Mouse (Mus musculus) pancreas, adult 10 weeks (tissue): ENCODE data around the gene Polr2a. TPM values are rescaled to one million over a fixed set of nuclear protein-coding genes. Genes with fewer than 3 reads are reported as not detected.

Source experiments
- polyA plus RNA-seq: library from polyadenylated mRNA; stranded (reverse); fragments of 350-450 nt; fragmentation: Illumina TruSeq; extraction: RNeasy Lipid Tissue Mini Kit (QIAGEN cat#74804); gene quantifications from one replicate; pipeline ENCODE4 v1.2.3, GENCODE M21; 2015; ENCODE audit warnings: low read depth, low replicate concordance; ENCODE audit not compliant: insufficient read depth

Polr2a gene
- 11.2 TPM for polyA plus RNA-seq

DNA sequence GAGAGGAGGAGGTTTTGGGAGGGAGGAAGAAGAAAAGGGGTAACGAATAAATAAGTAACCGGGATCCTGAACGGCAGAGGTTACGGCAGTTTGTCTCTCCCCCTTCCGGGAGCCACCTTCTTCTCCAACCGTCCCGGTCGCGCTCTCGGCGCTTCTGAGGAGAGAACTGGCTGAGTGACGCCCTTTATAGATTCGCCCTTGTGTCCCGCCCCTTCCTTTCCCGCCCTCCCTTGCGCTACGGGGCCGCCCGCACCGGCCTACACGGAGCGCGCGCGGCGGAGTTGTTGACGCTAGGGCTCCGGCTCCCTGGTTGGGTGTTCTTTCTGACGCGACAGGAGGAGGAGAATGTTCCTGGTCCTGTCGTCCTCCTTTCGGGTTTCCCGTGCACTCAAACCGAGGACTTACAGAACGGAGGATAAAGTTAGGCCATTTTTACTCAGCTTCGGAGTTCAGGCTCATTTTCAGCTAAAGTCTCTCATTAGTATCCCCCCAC is at the start of gene Polr2a:
TSS of gene Polr2a (minus strand) at position 160 of the 493 bp plus-strand sequence.

GRCm38 (mm10) chr11:69804972-69805909 is 46.8 kb upstream of the Polr2a start, which contains the start of gene Tmem102:
Gene Tmem102 (minus strand): TSS chr11:69805624.

DNA sequence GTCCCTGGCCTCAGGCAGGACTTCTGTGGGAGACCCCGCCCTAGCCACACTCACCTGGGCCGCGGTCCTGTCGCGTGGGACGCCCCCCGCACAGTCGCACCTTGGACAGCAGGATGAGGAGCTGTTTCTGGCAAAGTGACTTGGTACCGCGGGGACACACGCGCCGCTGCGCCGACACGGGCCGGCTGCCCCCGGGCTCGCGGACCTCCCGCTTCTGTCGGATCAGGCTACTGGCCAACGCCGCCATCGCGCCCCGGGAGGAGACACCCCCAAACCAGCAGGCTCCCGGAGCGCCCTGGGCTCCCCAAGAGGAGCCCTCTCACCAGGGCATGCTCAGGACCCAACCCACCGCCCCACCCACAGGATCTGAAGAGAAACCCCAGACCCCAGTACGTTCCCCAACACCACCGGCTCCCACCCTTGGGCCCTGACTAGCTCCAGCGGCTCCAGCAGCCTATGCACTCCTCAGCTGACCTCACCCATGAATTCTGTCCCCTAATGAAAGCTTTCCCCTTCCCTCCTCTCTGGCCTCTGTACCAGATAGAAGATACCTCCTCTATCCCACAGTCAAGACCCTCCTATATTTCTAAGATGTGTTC is 43.0 kb upstream of the Polr2a start, which contains the start of gene Fgf11:
TSS of gene Fgf11 (minus strand) at position 479 of the 599 bp plus-strand sequence.

GRCm38 (mm10) chr11:69795168-69795982 is 36.9 kb upstream of the Polr2a start, which contains the start of gene Chrnb1:
Gene Chrnb1 (minus strand): TSS chr11:69795943.

DNA sequence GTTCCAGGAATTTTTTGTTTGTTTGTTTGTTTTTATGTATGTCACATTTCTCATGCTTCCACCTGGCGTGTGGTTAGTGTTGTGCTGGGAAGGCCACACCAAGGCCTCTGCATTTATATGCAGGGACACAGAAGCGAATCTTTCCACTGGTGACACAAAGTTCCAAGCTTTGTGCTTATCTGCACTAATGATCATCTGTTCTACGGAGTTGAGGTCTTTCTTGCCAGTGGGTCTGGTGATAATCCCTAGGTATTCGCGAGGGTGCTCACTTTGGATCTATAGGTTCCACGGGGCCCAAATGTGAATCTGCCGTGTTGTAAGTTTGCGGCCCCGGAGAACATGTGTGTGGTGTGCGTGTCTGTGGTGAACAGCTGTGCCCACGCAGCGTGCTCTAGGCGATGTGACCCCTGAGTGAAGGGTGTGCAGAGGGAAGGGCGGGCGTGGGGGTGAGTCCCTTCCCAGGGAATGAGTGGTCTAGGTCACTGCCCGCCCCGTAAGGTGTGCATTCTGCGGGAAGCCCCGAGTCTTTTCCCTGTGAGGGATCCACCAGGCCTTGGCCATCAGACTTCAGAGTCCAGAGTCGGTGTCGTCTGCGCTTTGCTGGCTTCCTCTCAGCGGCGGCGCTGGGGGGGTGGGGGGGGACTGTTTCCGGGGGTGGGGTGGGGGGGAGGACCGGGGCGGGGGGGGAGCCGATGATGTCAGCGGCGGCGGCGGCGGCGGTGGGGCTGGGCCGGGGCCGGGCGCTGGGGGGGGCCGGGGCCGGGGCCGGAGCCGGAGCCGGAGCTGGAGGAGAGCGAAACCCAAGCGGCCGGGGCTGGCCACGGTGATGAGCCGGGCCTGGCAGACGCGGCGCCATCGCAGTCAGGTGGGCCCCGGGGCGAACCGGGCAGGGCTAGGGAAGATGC is 7.0 kb upstream of the Polr2a start, which contains the start of gene Zbtb4:
TSS of gene Zbtb4 (plus strand) at position 692 of the 905 bp plus-strand sequence.

GRCm38 (mm10) chr11:69761868-69762267 is 3.4 kb upstream of the Polr2a start, which contains the start of gene Slc35g3:
Gene Slc35g3 (minus strand): TSS chr11:69761968.

GRCm38 (mm10) chr11:69695361-69696181 is 62.9 kb downstream of the Polr2a start, which contains the start of the genes Tnfsf12 and Tnfsfm13:
Gene Tnfsf12 (minus strand): TSS chr11:69695849.
Gene Tnfsfm13 (minus strand): TSS chr11:69696098.

DNA sequence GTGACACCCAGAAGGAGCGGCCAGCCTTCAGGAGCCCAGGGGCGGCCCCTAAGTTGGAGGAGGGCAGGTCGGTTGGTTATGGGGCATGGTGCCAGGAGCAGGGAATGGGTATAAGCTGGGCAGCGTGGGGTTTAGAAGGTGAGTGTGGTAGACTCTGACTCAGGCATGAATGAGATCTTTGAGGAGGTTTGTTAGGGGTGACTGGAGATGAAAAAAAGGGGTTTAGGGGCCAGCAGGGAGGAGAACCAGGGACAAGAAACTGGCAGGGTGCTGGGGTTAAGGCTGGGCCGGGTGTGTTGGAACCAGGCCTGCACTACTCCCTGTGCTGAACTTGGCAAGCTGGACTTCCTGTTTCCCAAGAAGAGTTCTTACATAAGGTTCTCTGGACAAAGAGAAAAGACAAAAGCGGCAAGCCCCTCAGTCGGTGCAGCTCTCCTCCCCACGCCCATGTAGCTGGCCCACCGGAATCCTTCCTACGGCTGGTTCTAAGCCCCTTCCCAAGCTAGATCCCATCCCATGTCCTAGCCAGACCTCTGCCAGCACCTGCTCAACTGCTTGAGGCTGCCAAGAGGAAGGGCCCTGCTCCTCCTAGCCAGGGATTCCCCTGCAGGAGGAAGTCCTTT is 72.8 kb downstream of the Polr2a start, which contains the start of gene Tnfsf13:
TSS of gene Tnfsf13 (minus strand) at position 259 of the 623 bp plus-strand sequence.

Other genes starting within 250 kb of the Polr2a start
- 0.07 TPM for gene Dnah2, start 209.5 kb downstream of the Polr2a start, polyA plus RNA-seq
- 1.1 TPM for gene Efnb3, start 198.4 kb downstream of the Polr2a start, polyA plus RNA-seq
- gene Wrap53, start 178.4 kb downstream of the Polr2a start, polyA plus RNA-seq: 3.8 TPM
- gene Trp53, start 178.3 kb downstream of the Polr2a start, polyA plus RNA-seq: 14.2 TPM
- 8.9 TPM for gene Atp1b2, start 152.7 kb downstream of the Polr2a start, polyA plus RNA-seq
- gene Shbg, start 140.7 kb downstream of the Polr2a start, polyA plus RNA-seq: not detected
- 3.0 TPM for gene Sat2, start 136.6 kb downstream of the Polr2a start, polyA plus RNA-seq
- 24.7 TPM for gene Fxr2, start 125.6 kb downstream of the Polr2a start, polyA plus RNA-seq
- not detected for gene Sox15, start 103.3 kb downstream of the Polr2a start, polyA plus RNA-seq
- 20.9 TPM for gene Mpdu1, start 96.0 kb downstream of the Polr2a start, polyA plus RNA-seq
- gene Cd68, start 92.5 kb downstream of the Polr2a start, polyA plus RNA-seq: 11.4 TPM
- gene Eif4a1, start 86.2 kb downstream of the Polr2a start, polyA plus RNA-seq: 118 TPM
- 20.9 TPM for gene Senp3, start 76.6 kb downstream of the Polr2a start, polyA plus RNA-seq
- 1.0 TPM for gene Tnfsf13, start 72.9 kb downstream of the Polr2a start, polyA plus RNA-seq
- gene Tnfsf12, start 62.8 kb downstream of the Polr2a start, polyA plus RNA-seq: 12.1 TPM
- gene Tnfsfm13, start 62.5 kb downstream of the Polr2a start, polyA plus RNA-seq: 4.4 TPM
- not detected for gene Slc35g3, start 3.3 kb upstream of the Polr2a start, polyA plus RNA-seq
- gene Zbtb4, start 7.3 kb upstream of the Polr2a start, polyA plus RNA-seq: 7.3 TPM
- 3.0 TPM for gene Chrnb1, start 37.3 kb upstream of the Polr2a start, polyA plus RNA-seq
- gene Fgf11, start 43.2 kb upstream of the Polr2a start, polyA plus RNA-seq: 1.2 TPM
- 1.6 TPM for gene Tmem102, start 47.0 kb upstream of the Polr2a start, polyA plus RNA-seq
- not detected for gene Gm39566, start 56.7 kb upstream of the Polr2a start, polyA plus RNA-seq
- gene Spem2, start 59.8 kb upstream of the Polr2a start, polyA plus RNA-seq: not detected
- not detected for gene Spem1, start 63.5 kb upstream of the Polr2a start, polyA plus RNA-seq
- gene Nlgn2, start 79.1 kb upstream of the Polr2a start, polyA plus RNA-seq: 6.3 TPM
- gene Tmem256, start 79.9 kb upstream of the Polr2a start, polyA plus RNA-seq: 73.9 TPM
- gene Plscr3, start 87.7 kb upstream of the Polr2a start, polyA plus RNA-seq: 8.3 TPM
- gene Tnk1, start 100.1 kb upstream of the Polr2a start, polyA plus RNA-seq: 6.0 TPM
- gene Tmem95, start 119.4 kb upstream of the Polr2a start, polyA plus RNA-seq: not detected
- gene Kctd11, start 122.8 kb upstream of the Polr2a start, polyA plus RNA-seq: 1.4 TPM
- 0.87 TPM for gene Acap1, start 136.9 kb upstream of the Polr2a start, polyA plus RNA-seq
- gene 2810408A11Rik, start 142.3 kb upstream of the Polr2a start, polyA plus RNA-seq: not detected
- gene Neurl4, start 142.4 kb upstream of the Polr2a start, polyA plus RNA-seq: 12.3 TPM
- 25.1 TPM for gene Gps2, start 155.3 kb upstream of the Polr2a start, polyA plus RNA-seq
- gene Eif5a, start 163.3 kb upstream of the Polr2a start, polyA plus RNA-seq: 133 TPM
- gene Ybx2, start 177.2 kb upstream of the Polr2a start, polyA plus RNA-seq: 1.6 TPM
- gene Slc2a4, start 189.6 kb upstream of the Polr2a start, polyA plus RNA-seq: 3.1 TPM
- gene Cldn7, start 206.1 kb upstream of the Polr2a start, polyA plus RNA-seq: 21.0 TPM
- gene Ctdnep1, start 222.5 kb upstream of the Polr2a start, polyA plus RNA-seq: 42.3 TPM
- 22.5 TPM for gene Elp5, start 223.9 kb upstream of the Polr2a start, polyA plus RNA-seq
- gene Gabarap, start 232.5 kb upstream of the Polr2a start, polyA plus RNA-seq: 186 TPM
- 15.8 TPM for gene Phf23, start 237.1 kb upstream of the Polr2a start, polyA plus RNA-seq
- gene Dvl2, start 242.0 kb upstream of the Polr2a start, polyA plus RNA-seq: 6.6 TPM